In the genomic region with DNA sequence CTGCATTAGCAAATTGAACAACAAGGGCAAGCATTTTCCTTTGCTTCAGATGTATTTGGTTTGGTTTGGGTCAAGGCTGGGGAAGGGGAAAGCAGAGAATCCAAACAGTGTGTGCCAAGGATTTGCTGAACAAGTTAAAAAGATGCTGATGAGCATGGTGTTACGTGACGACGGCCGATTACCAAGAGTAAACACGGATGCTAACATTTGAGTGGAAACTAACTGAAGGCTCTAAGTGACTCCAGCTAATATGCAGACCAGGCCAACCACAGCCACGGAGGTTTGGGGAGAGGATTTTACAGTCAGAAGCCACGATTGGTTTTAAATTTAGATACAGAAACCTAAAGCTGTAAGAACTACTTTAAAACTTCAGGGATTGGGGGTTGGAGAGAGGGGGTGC, we compare ENCODE assay signal across 26 mouse cellular contexts.
DNase-seq lines count a peak whose midpoint lies in the region; ATAC-seq and TF ChIP-seq lines count a peak whose summit lies in the region.
"Had no signal": no experiment of that assay in that cellular context is flagged by ENCODE, and none has a peak within 500 bp of the region (broad histone marks: within the 10 kb centered on the region; RNA-seq: fewer than 3 reads in every experiment).

No protein-coding gene starts in this region.

- H3K36me3 ChIP-seq in embryonic facial prominence, embryonic 13.5 days: no peaks in the 10 kb centered on the region
- no peaks in the 10 kb centered on the region for H3K36me3 ChIP-seq in embryonic facial prominence, embryonic 10.5 days (replicated peaks)
- no peaks in the 10 kb centered on the region for H3K36me3 ChIP-seq in lung, embryonic 14.5 days (ENCODE audit: insufficient read depth)
- H3K36me3 ChIP-seq in lung, postnatal 0 days (ENCODE audit: insufficient read depth, low read length): no peaks in the 10 kb centered on the region
- H3K36me3 ChIP-seq in forebrain, embryonic 16.5 days (ENCODE audit: control insufficient read depth, insufficient read depth): no peaks in the 10 kb centered on the region
- H3K36me3 ChIP-seq: forebrain, embryonic 12.5 days; forebrain, embryonic 15.5 days; heart, embryonic 12.5 days; heart, embryonic 15.5 days; hindbrain, embryonic 10.5 days; hindbrain, embryonic 13.5 days had no signal

- TF ChIP-seq CTCF in lung, embryonic 14.5 days (IDR thresholded peaks at IDR 0.05; ENCODE audit: low read depth): no peak
- TF ChIP-seq CTCF in lung, adult 2 months (IDR thresholded peaks at IDR 0.05; ENCODE audit: insufficient read depth, low read length): no peak
- no peak for TF ChIP-seq CTCF in lung, postnatal 0 days (IDR thresholded peaks at IDR 0.05)

- no peak for DNase-seq in embryonic facial prominence, embryonic 10.5 days (ENCODE audit: low spot score)
- DNase-seq in lung, embryonic 14.5 days: peak; percentile 68
- DNase-seq in lung, adult 2 months: no peak
- peak; percentile 32 for DNase-seq in lung, postnatal 10 days
- DNase-seq in lung, postnatal 0 days (ENCODE audit: low spot score): no peak
- DNase-seq: adrenal gland, adult 8-10 months; adrenal gland, postnatal 25 days; cerebellum, adult 11 months; cerebellum, adult 2 months; cerebellum, adult 9-11 months; cerebellum, postnatal 25 days; gastrocnemius, postnatal 10 days; gastrocnemius, postnatal 36 days; heart, postnatal 10 days; heart, postnatal 36 days had no signal

- no peak overlapping the region for H3K4me2 ChIP-seq in embryonic facial prominence, embryonic 13.5 days
- no peak overlapping the region for H3K4me2 ChIP-seq in lung, embryonic 14.5 days
- no peak overlapping the region for H3K4me2 ChIP-seq in lung, postnatal 0 days (replicated peaks; ENCODE audit: low read depth, low read length)
- no peak overlapping the region for H3K4me2 ChIP-seq in forebrain, embryonic 16.5 days (ENCODE audit: low read length)
- H3K4me2 ChIP-seq: forebrain, embryonic 12.5 days; forebrain, embryonic 15.5 days; heart, embryonic 12.5 days; heart, embryonic 15.5 days; hindbrain, embryonic 13.5 days had no signal

- H3K9me3 ChIP-seq in embryonic facial prominence, embryonic 13.5 days: no peaks in the 10 kb centered on the region
- no peaks in the 10 kb centered on the region for H3K9me3 ChIP-seq in embryonic facial prominence, embryonic 10.5 days
- no peaks in the 10 kb centered on the region for H3K9me3 ChIP-seq in lung, embryonic 14.5 days (ENCODE audit: low read depth, low read length)
- H3K9me3 ChIP-seq in lung, postnatal 0 days (ENCODE audit: low read length): no peaks in the 10 kb centered on the region
- H3K9me3 ChIP-seq in forebrain, embryonic 16.5 days (ENCODE audit: control insufficient read depth, low read length): no peaks in the 10 kb centered on the region
- H3K9me3 ChIP-seq: forebrain, embryonic 12.5 days; forebrain, embryonic 15.5 days; heart, embryonic 15.5 days; hindbrain, embryonic 10.5 days; hindbrain, embryonic 13.5 days had no signal

- WGBS in embryonic facial prominence, embryonic 13.5 days: 56% methylated on average over 7 of the region's 7 CpGs
- WGBS in embryonic facial prominence, embryonic 10.5 days: 82% methylated on average over 7 of the region's 7 CpGs
- WGBS in lung, embryonic 14.5 days: 34% methylated on average over 7 of the region's 7 CpGs
- 54% methylated on average over 7 of the region's 7 CpGs for WGBS in lung, adult 2 months
- WGBS in lung, postnatal 0 days: 52% methylated on average over 7 of the region's 7 CpGs
- 62% methylated on average over 7 of the region's 7 CpGs for WGBS in forebrain, embryonic 16.5 days

- H3K27ac ChIP-seq in embryonic facial prominence, embryonic 13.5 days: peak overlapping the region; percentile 57
- no peak overlapping the region for H3K27ac ChIP-seq in embryonic facial prominence, embryonic 10.5 days (replicated peaks)
- H3K27ac ChIP-seq in lung, embryonic 14.5 days (ENCODE audit: low read depth): no peak overlapping the region
- no peak overlapping the region for H3K27ac ChIP-seq in lung, postnatal 0 days (ENCODE audit: low read length)
- no peak overlapping the region for H3K27ac ChIP-seq in forebrain, embryonic 16.5 days (ENCODE audit: low read length)
- H3K27ac ChIP-seq: forebrain, embryonic 12.5 days; forebrain, embryonic 15.5 days; heart, embryonic 15.5 days; hindbrain, embryonic 10.5 days; hindbrain, embryonic 13.5 days had no signal

- no peak overlapping the region for H3K4me3 ChIP-seq in embryonic facial prominence, embryonic 13.5 days
- no peak overlapping the region for H3K4me3 ChIP-seq in embryonic facial prominence, embryonic 10.5 days
- no peak overlapping the region for H3K4me3 ChIP-seq in lung, embryonic 14.5 days (ENCODE audit: low read depth, low read length)
- H3K4me3 ChIP-seq in lung, adult 2 months (replicated peaks; ENCODE audit: extremely low read depth, low read depth, low read length): no peak overlapping the region
- no peak overlapping the region for H3K4me3 ChIP-seq in lung, postnatal 0 days (ENCODE audit: low read depth, low read length)
- no peak overlapping the region for H3K4me3 ChIP-seq in forebrain, embryonic 16.5 days (replicated peaks; ENCODE audit: low read length)
- H3K4me3 ChIP-seq: erythroblast, embryonic 14.5 days; forebrain, embryonic 12.5 days; forebrain, embryonic 15.5 days; heart, embryonic 12.5 days; heart, embryonic 15.5 days; hindbrain, embryonic 10.5 days; hindbrain, embryonic 13.5 days had no signal

- ATAC-seq in embryonic facial prominence, embryonic 13.5 days (ENCODE audit: insufficient number of reproducible peaks, insufficient read depth, low FRiP score, low TSS enrichment, low read depth): no peak
- no peak for ATAC-seq in lung, embryonic 14.5 days (ENCODE audit: insufficient read depth)
- ATAC-seq in lung, postnatal 0 days: no peak
- ATAC-seq in forebrain, embryonic 16.5 days: no peak
- ATAC-seq: activated CD4-positive, CD25-positive, alpha-beta regulatory T cell, adult 4 months; forebrain, embryonic 15.5 days; hindbrain, embryonic 16.5 days had no signal

- H3K27me3 ChIP-seq in embryonic facial prominence, embryonic 13.5 days: no peaks in the 10 kb centered on the region
- H3K27me3 ChIP-seq in embryonic facial prominence, embryonic 10.5 days (replicated peaks; ENCODE audit: low read depth, poor library complexity, severe bottlenecking): no peaks in the 10 kb centered on the region
- no peaks in the 10 kb centered on the region for H3K27me3 ChIP-seq in lung, embryonic 14.5 days (ENCODE audit: insufficient read depth, low read length)
- no peaks in the 10 kb centered on the region for H3K27me3 ChIP-seq in lung, postnatal 0 days (replicated peaks; ENCODE audit: insufficient read depth, low read length)
- H3K27me3 ChIP-seq in forebrain, embryonic 16.5 days (replicated peaks; ENCODE audit: control insufficient read depth, insufficient read depth, low read length): no peaks in the 10 kb centered on the region
- H3K27me3 ChIP-seq: forebrain, embryonic 12.5 days; forebrain, embryonic 15.5 days; heart, embryonic 15.5 days; hindbrain, embryonic 13.5 days had no signal

- TF ChIP-seq EP300 in lung, postnatal 0 days (IDR thresholded peaks at IDR 0.05): no peak

- peaks cover 17% of the 10 kb centered on the region for H3K4me1 ChIP-seq in embryonic facial prominence, embryonic 13.5 days
- peaks cover 5% of the 10 kb centered on the region for H3K4me1 ChIP-seq in embryonic facial prominence, embryonic 10.5 days
- no peaks in the 10 kb centered on the region for H3K4me1 ChIP-seq in lung, embryonic 14.5 days (ENCODE audit: insufficient read depth)
- no peaks in the 10 kb centered on the region for H3K4me1 ChIP-seq in lung, adult 2 months (ENCODE audit: control insufficient read depth, insufficient read depth, low read length)
- no peaks in the 10 kb centered on the region for H3K4me1 ChIP-seq in lung, postnatal 0 days (ENCODE audit: insufficient read depth, low read depth, low read length)
- H3K4me1 ChIP-seq in forebrain, embryonic 16.5 days (replicated peaks; ENCODE audit: control insufficient read depth, insufficient read depth, low read length): peaks cover 6% of the 10 kb centered on the region
- H3K4me1 ChIP-seq: heart, embryonic 12.5 days; heart, embryonic 15.5 days had no signal

- no peak overlapping the region for H3K9ac ChIP-seq in embryonic facial prominence, embryonic 13.5 days
- no peak overlapping the region for H3K9ac ChIP-seq in lung, embryonic 14.5 days
- H3K9ac ChIP-seq in lung, postnatal 0 days (replicated peaks; ENCODE audit: low read depth): no peak overlapping the region
- H3K9ac ChIP-seq in forebrain, embryonic 16.5 days (replicated peaks; ENCODE audit: low read depth, low read length): no peak overlapping the region
- H3K9ac ChIP-seq: forebrain, embryonic 12.5 days; forebrain, embryonic 15.5 days; heart, embryonic 12.5 days; heart, embryonic 15.5 days; hindbrain, embryonic 13.5 days had no signal

- no peak for TF ChIP-seq POLR2A in lung, adult 2 months (IDR thresholded peaks at IDR 0.05; ENCODE audit: borderline replicate concordance, extremely low read depth, low read depth, low read length)

Comparison
In these comparisons a context has a peak if more than half of its experiments do, and no peak if none do; other contexts are left out.
1. DNase-seq: peak in lung, embryonic 14.5 days (single experiment) and lung, postnatal 10 days (single experiment); none in embryonic facial prominence, embryonic 10.5 days (single experiment), lung, adult 2 months (single experiment) and lung, postnatal 0 days (single experiment).